Mouse (Mus musculus) thymus, adult 2 months (tissue): Measurements from ENCODE around the gene Slc39a1. TPM values are rescaled to one million over a fixed set of nuclear protein-coding genes. Genes with fewer than 3 reads are reported as not detected.
A peak's percentile ranks its signal among the peaks of the same experiment; 100 is the strongest.

Experiments
- DNase-seq: peaks from one replicate; pipeline ENCODE4 v3.0.0; 2021
- H3K27ac ChIP-seq: fragments of 200-500 bp; 2 replicates; pipeline ENCODE4 v1.5.1; 2012; ENCODE audit warnings: low read length, control low read depth; ENCODE audit not compliant: control insufficient read depth, insufficient read depth
- H3K27me3 ChIP-seq: fragments of 200-500 bp; 2 replicates; pipeline ENCODE4 v1.6.1; 2012; ENCODE audit warnings: mild to moderate bottlenecking, low read length, moderate library complexity, mixed read lengths; ENCODE audit not compliant: control insufficient read depth, insufficient read depth
- H3K36me3 ChIP-seq: fragments of 200-500 bp; 2 replicates; pipeline ENCODE4 v1.6.1; 2012; ENCODE audit warnings: mild to moderate bottlenecking, low read length, moderate library complexity; ENCODE audit not compliant: control insufficient read depth, insufficient read depth
- H3K4me1 ChIP-seq: fragments of 200-500 bp; replicated peaks from 2 replicates; pipeline ENCODE4 v1.6.1; 2012; ENCODE audit warnings: low read length; ENCODE audit not compliant: control insufficient read depth, insufficient read depth
- H3K4me3 ChIP-seq: fragments of 200-500 bp; 2 replicates; pipeline ENCODE4 v1.5.1; 2012; ENCODE audit warnings: mild to moderate bottlenecking, low read length, control low read depth, moderate library complexity; ENCODE audit not compliant: control insufficient read depth, insufficient read depth
- CTCF ChIP-seq: fragments of 200-500 bp; IDR thresholded peaks from 2 replicates; pipeline ENCODE4 v1.5.1; 2012; ENCODE audit warnings: mild to moderate bottlenecking, control low read depth, low read length, moderate library complexity, borderline replicate concordance; ENCODE audit not compliant: control insufficient read depth, poor library complexity, insufficient read depth; ENCODE audit errors: extremely low read depth
- POLR2A ChIP-seq: fragments of 200-500 bp; IDR thresholded peaks from 2 replicates; pipeline ENCODE4 v1.6.1; 2012; ENCODE audit warnings: mild to moderate bottlenecking, low read length, control low read depth, moderate library complexity; ENCODE audit not compliant: control insufficient read depth, poor library complexity, insufficient read depth; ENCODE audit errors: extremely low read depth
- WGBS: fragments of 180-500 bp; shearing (Covaris S2); methylation state at CpG from one replicate; pipeline ENCODE4 v1.1.7; 2018; 5-methylcytosine and 5-hydroxymethylcytosine counted together
- polyA plus RNA-seq: library from polyadenylated mRNA; depleted of rRNA; stranded (reverse); fragments of >200 nt; gene quantifications from 2 replicates; pipeline ENCODE4 v1.2.3, GENCODE M21; 2012

Slc39a1 gene
- polyA plus RNA-seq, 1 experiment, result 68.5 TPM

DNA sequence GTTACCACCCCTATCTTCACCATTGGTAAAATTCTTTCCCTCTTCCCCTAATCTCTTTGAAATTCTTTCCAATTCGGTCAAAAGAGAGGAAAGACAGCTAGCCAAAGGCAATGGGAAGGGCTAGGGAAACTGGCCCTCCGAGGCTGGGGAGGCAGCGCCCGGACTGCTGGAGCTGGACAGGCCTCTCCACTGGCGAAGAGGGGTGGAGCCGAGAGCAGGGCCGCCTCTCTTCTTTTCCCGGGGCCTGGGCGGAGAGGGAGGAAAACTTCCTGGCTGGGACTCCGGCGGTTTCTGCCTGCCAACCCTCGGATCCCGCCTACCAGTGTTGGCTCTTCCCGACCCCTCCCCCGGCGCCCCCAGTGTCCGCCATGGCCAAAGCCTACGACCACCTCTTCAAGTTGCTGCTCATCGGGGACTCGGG lies 27.4 kb upstream of the Slc39a1 start:
- H3K27me3 ChIP-seq, result no peaks in the 10 kb centered on the region
- WGBS, result 10% methylated on average over 20 of the region's 20 CpGs
- peaks cover 4% of the 10 kb centered on the region for H3K4me1 ChIP-seq
- H3K4me3 ChIP-seq, result peak overlapping the region; percentile 3; the same call in 1 of the 2 replicates
- peak; percentile 24 for DNase-seq
- no peak overlapping the region for H3K27ac ChIP-seq
- no peaks in the 10 kb centered on the region for H3K36me3 ChIP-seq
- TF ChIP-seq POLR2A, result no peak
- TF ChIP-seq CTCF, result 0 out of 2 replicates have a peak, but pooled peaks have one; percentile 13

GRCm38 (mm10) chr3:90221123-90221522 lies 26.8 kb upstream of the Slc39a1 start:
- no peak overlapping the region for H3K27ac ChIP-seq
- TF ChIP-seq POLR2A, result no peak
- TF ChIP-seq CTCF, result no peak
- WGBS, result 43% methylated on average over 5 of the region's 5 CpGs

GRCm38 (mm10) chr3:90222455-90222854 lies 25.5 kb upstream of the Slc39a1 start:
- no peaks in the 10 kb centered on the region for H3K27me3 ChIP-seq
- 89% methylated on average over 4 of the region's 4 CpGs for WGBS

More at GRCm38 (mm10) chr3:90221123-90221522, 26.8 kb upstream of the Slc39a1 start:
- DNase-seq, result no peak
- Histone ChIP-seq H3K4me1 (peaks cover 4% of the 10 kb centered on the region), H3K27me3 (no peaks in the 10 kb centered on the region), H3K4me3 (no peak overlapping the region), H3K36me3 (no peaks in the 10 kb centered on the region)

DNA sequence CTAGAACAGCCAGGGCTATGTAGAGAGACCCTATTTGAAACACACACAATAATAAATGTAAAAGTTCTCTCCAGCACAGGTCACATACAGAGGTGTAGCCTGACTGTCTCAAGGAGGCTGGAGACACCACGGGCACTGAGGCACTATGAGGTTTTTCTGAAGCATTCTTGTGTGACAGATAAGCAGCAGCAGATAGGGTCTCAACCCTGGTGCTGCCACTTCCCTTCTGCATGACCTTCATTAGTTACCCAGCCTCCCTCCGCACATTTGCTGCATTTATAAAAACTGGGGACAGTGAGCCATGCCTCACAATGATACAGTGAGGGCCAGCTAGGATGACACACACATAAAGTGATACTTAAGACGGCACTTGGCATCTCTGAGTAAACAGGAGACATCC lies 25.0 kb upstream of the Slc39a1 start:
- Histone ChIP-seq H3K36me3 (no peaks in the 10 kb centered on the region), H3K27me3 (no peaks in the 10 kb centered on the region), H3K4me3 (no peak overlapping the region), H3K27ac (no peak overlapping the region), H3K4me1 (peaks cover 4% of the 10 kb centered on the region)
- TF ChIP-seq POLR2A (no peak), CTCF (no peak)
- 72% methylated on average over 3 of the region's 3 CpGs for WGBS
- no peak for DNase-seq

More at GRCm38 (mm10) chr3:90222455-90222854, 25.5 kb upstream of the Slc39a1 start:
- Histone ChIP-seq H3K4me3 (no peak overlapping the region), H3K4me1 (peaks cover 4% of the 10 kb centered on the region), H3K27ac (no peak overlapping the region), H3K36me3 (no peaks in the 10 kb centered on the region)
- no peak for DNase-seq
- TF ChIP-seq POLR2A (no peak), CTCF (no peak)

DNA sequence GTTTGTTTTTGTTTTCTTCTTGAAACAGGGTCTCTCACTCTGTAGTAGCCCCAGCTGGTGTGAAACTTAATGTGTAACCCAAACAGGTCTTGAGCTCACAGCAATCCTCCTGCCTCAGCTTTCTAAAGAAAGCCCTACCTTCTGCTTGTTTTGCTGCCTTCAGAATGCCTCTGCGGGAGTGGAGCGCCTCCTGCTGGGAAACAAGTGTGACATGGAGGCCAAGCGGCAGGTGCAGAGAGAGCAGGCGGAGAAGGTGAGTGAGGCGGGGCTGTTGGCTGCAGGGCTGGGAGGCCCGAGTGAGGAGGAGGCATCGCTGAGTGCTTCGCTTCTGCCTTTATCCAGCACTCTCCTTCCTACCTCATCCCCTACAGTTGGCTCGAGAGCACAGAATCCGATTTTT lies 23.6 kb upstream of the Slc39a1 start:
- peaks cover 4% of the 10 kb centered on the region for H3K4me1 ChIP-seq
- no peak for DNase-seq
- H3K27me3 ChIP-seq, result no peaks in the 10 kb centered on the region
- TF ChIP-seq CTCF (no peak), POLR2A (no peak)
- no peak overlapping the region for H3K27ac ChIP-seq
- WGBS, result 92% methylated on average over 10 of the region's 10 CpGs
- H3K36me3 ChIP-seq, result no peaks in the 10 kb centered on the region
- H3K4me3 ChIP-seq, result no peak overlapping the region

GRCm38 (mm10) chr3:90231075-90231474 lies 16.9 kb upstream of the Slc39a1 start:
- peak overlapping the region; percentile 35 for H3K4me3 ChIP-seq
- H3K4me1 ChIP-seq, result peaks cover 8% of the 10 kb centered on the region; the same call in 1 of the 2 replicates
- WGBS, result 15% methylated on average over 8 of the region's 8 CpGs
- TF ChIP-seq CTCF, result no peak
- no peak for TF ChIP-seq POLR2A
- H3K27me3 ChIP-seq, result no peaks in the 10 kb centered on the region
- peaks cover 13% of the 10 kb centered on the region for H3K36me3 ChIP-seq
- DNase-seq, result peak; percentile 19
- no peak overlapping the region for H3K27ac ChIP-seq
